Mouse (Mus musculus) heart, embryonic 12.5 days (tissue): ENCODE data around the gene Fn3k. TPM values are rescaled to one million over a fixed set of nuclear protein-coding genes. Genes with fewer than 3 reads are reported as not detected.

Experiments used
- ATAC-seq: fragments of 200-750 bp; cut with Nextera tagmentation; 2 replicates; pipeline ENCODE4 v1.8.0; 2017; ENCODE audit warnings: moderate TSS enrichment, moderate library complexity; ENCODE audit not compliant: insufficient number of reproducible peaks, low FRiP score
- H3K27ac ChIP-seq: fragments of 300-500 bp; sonication (generic); 2 replicates; pipeline ENCODE4 v1.5.1; 2016; ENCODE audit warnings: mild to moderate bottlenecking, moderate library complexity; ENCODE audit not compliant: poor library complexity, severe bottlenecking
- H3K27me3 ChIP-seq: fragments of 300-500 bp; sonication (generic); replicated peaks from 2 replicates; pipeline ENCODE4 v1.6.1; 2016; ENCODE audit warnings: mild to moderate bottlenecking, moderate library complexity
- H3K36me3 ChIP-seq: fragments of 300-500 bp; sonication (generic); 2 replicates; pipeline ENCODE4 v1.6.1; 2016; ENCODE audit warnings: mild to moderate bottlenecking, moderate library complexity
- H3K4me1 ChIP-seq: fragments of 300-500 bp; sonication (generic); replicated peaks from 2 replicates; pipeline ENCODE4 v1.6.1; 2016; ENCODE audit warnings: mild to moderate bottlenecking
- H3K4me2 ChIP-seq: fragments of 300-500 bp; sonication (generic); 2 replicates; pipeline ENCODE4 v1.6.1; 2016; ENCODE audit warnings: mild to moderate bottlenecking, moderate library complexity
- H3K4me3 ChIP-seq: fragments of 300-500 bp; sonication (generic); 2 replicates; pipeline ENCODE4 v1.5.1; 2016; ENCODE audit warnings: mild to moderate bottlenecking
- H3K9ac ChIP-seq: fragments of 300-500 bp; sonication (generic); 2 replicates; pipeline ENCODE4 v1.6.1; 2016; ENCODE audit warnings: mild to moderate bottlenecking, moderate library complexity
- H3K9me3 ChIP-seq: fragments of 300-500 bp; sonication (generic); replicated peaks from 2 replicates; pipeline ENCODE4 v1.6.1; 2016; ENCODE audit warnings: mild to moderate bottlenecking, moderate library complexity
- WGBS: fragments of 180-500 bp; shearing (Covaris S2); methylation state at CpG from one replicate; pipeline ENCODE4 v1.1.7; 2016; 5-methylcytosine and 5-hydroxymethylcytosine counted together
- microRNA-seq: library from miRNA; unstranded; fragments of <30 nt; microRNA quantifications from one replicate; pipeline ENCODE4, GENCODE M21; 2017
- polyA plus RNA-seq: library from polyadenylated mRNA; unstranded; fragments of >200 nt; fragmentation: Nextera tagmentation; extraction: Ambion mirVana; gene quantifications from 2 replicates; pipeline ENCODE4 v1.2.1, GENCODE M21; 2016

Gene Fn3k
- polyA plus RNA-seq, 1 experiment from 2014 or later = 6.2 TPM

GRCm38 (mm10) chr11:121457874-121458273, 23.2 kb downstream of the Fn3k start:
- Histone ChIP-seq H3K27me3 (no peaks in the 10 kb centered on the region), H3K4me3 (no peak overlapping the region), H3K9me3 (no peaks in the 10 kb centered on the region; the same call in 1 of the 2 replicates), H3K9ac (no peak overlapping the region), H3K4me2 (no peak overlapping the region), H3K4me1 (no peaks in the 10 kb centered on the region), H3K27ac (no peak overlapping the region), H3K36me3 (peaks cover 54% of the 10 kb centered on the region)
- whole genome bisulfite sequencing = 89% methylated on average over 3 of the region's 3 CpGs
- ATAC-seq = no peak

- no peak overlapping the region for H3K4me3 ChIP-seq
- ATAC-seq = no peak
- H3K36me3 ChIP-seq = peaks cover 44% of the 10 kb centered on the region
- 88% methylated on average over 6 of the region's 6 CpGs for WGBS
- H3K27ac ChIP-seq = no peak overlapping the region
- no peaks in the 10 kb centered on the region for H3K9me3 ChIP-seq
- no peaks in the 10 kb centered on the region for H3K27me3 ChIP-seq
- no peak overlapping the region for H3K9ac ChIP-seq
- no peak overlapping the region for H3K4me2 ChIP-seq
- H3K4me1 ChIP-seq = peaks cover 5% of the 10 kb centered on the region
These were observed 32.7 kb downstream of the Fn3k start for GRCm38 (mm10) chr11:121467408-121467807.

GRCm38 (mm10) chr11:121474831-121475230, 40.1 kb downstream of the Fn3k start:
- no peak for ATAC-seq
- H3K4me3 ChIP-seq = no peak overlapping the region
- H3K27me3 ChIP-seq = no peaks in the 10 kb centered on the region
- peaks cover 26% of the 10 kb centered on the region for H3K36me3 ChIP-seq
- H3K9ac ChIP-seq = no peak overlapping the region
- 77% methylated on average over 3 of the region's 3 CpGs for WGBS
- H3K9me3 ChIP-seq = no peaks in the 10 kb centered on the region
- H3K27ac ChIP-seq = no peak overlapping the region
- no peak overlapping the region for H3K4me2 ChIP-seq
- peaks cover 10% of the 10 kb centered on the region for H3K4me1 ChIP-seq

- H3K27ac ChIP-seq = no peak overlapping the region
- no peaks in the 10 kb centered on the region for H3K9me3 ChIP-seq
- no peak for ATAC-seq
- H3K4me2 ChIP-seq = no peak overlapping the region
- H3K9ac ChIP-seq = no peak overlapping the region
- H3K4me1 ChIP-seq = peaks cover 10% of the 10 kb centered on the region
- H3K4me3 ChIP-seq = no peak overlapping the region
- WGBS = 34% methylated on average over 9 of the region's 9 CpGs
- H3K36me3 ChIP-seq = peaks cover 21% of the 10 kb centered on the region
- H3K27me3 ChIP-seq = no peaks in the 10 kb centered on the region
These were observed 41.1 kb downstream of the Fn3k start for GRCm38 (mm10) chr11:121475699-121476415.

- no peak for ATAC-seq
- H3K27me3 ChIP-seq = no peaks in the 10 kb centered on the region
- no peak overlapping the region for H3K9ac ChIP-seq
- H3K36me3 ChIP-seq = peaks cover 24% of the 10 kb centered on the region
- 86% methylated on average over 15 of the region's 15 CpGs for WGBS
- H3K4me1 ChIP-seq = 0 out of 2 replicates have a peak, but pooled peaks cover 2% of the 10 kb centered on the region
- no peak overlapping the region for H3K4me3 ChIP-seq
- H3K4me2 ChIP-seq = no peak overlapping the region
- no peaks in the 10 kb centered on the region for H3K9me3 ChIP-seq
- no peak overlapping the region for H3K27ac ChIP-seq
These were observed 44.9 kb downstream of the Fn3k start for GRCm38 (mm10) chr11:121479476-121480203.

GRCm38 (mm10) chr11:121481129-121481528, 46.4 kb downstream of the Fn3k start:
- H3K4me2 ChIP-seq = no peak overlapping the region
- peaks cover 21% of the 10 kb centered on the region for H3K36me3 ChIP-seq
- H3K4me1 ChIP-seq = no peaks in the 10 kb centered on the region
- no peaks in the 10 kb centered on the region for H3K27me3 ChIP-seq
- ATAC-seq = no peak
- no peaks in the 10 kb centered on the region for H3K9me3 ChIP-seq
- no peak overlapping the region for H3K27ac ChIP-seq
- H3K9ac ChIP-seq = no peak overlapping the region
- H3K4me3 ChIP-seq = no peak overlapping the region
- WGBS = 74% methylated on average over 2 of the region's 2 CpGs

- 85% methylated on average over 9 of the region's 9 CpGs for WGBS
- H3K4me3 ChIP-seq = no peak overlapping the region
- H3K27me3 ChIP-seq = no peaks in the 10 kb centered on the region
- H3K9me3 ChIP-seq = no peaks in the 10 kb centered on the region
- H3K4me2 ChIP-seq = no peak overlapping the region
- ATAC-seq = no peak
- H3K9ac ChIP-seq = no peak overlapping the region
- H3K4me1 ChIP-seq = no peaks in the 10 kb centered on the region
- H3K36me3 ChIP-seq = peaks cover 8% of the 10 kb centered on the region; the same call in 1 of the 2 replicates
- H3K27ac ChIP-seq = no peak overlapping the region
These were observed 51.2 kb downstream of the Fn3k start for GRCm38 (mm10) chr11:121485882-121486281.

- Histone ChIP-seq H3K27ac (no peak overlapping the region), H3K36me3 (peaks cover 18% of the 10 kb centered on the region), H3K9ac (no peak overlapping the region), H3K9me3 (no peaks in the 10 kb centered on the region), H3K4me3 (no peak overlapping the region), H3K27me3 (no peaks in the 10 kb centered on the region), H3K4me1 (peaks cover 5% of the 10 kb centered on the region), H3K4me2 (no peak overlapping the region)
- no peak for ATAC-seq
These were observed 55.9 kb downstream of the Fn3k start for GRCm38 (mm10) chr11:121490651-121491050.

Small RNA genes lying within 50 kb of the gene (microRNA-seq; reads per million reads assigned to microRNA genes)
- not detected for gene Mir7236

Other genes with a start within 250 kb of the Fn3k start
- gene Hexdc, start 230.5 kb upstream of the Fn3k start, polyA plus RNA-seq = 7.8 and 8.4 TPM in 2 replicates
- gene Ogfod3, start 230.2 kb upstream of the Fn3k start, polyA plus RNA-seq = 27.2 and 31.8 TPM in 2 replicates
- gene Cybc1, start 205.6 kb upstream of the Fn3k start, polyA plus RNA-seq = 22.6 and 23.3 TPM in 2 replicates
- 47.3 and 56.8 TPM in 2 replicates for gene Narf, start 197.7 kb upstream of the Fn3k start, polyA plus RNA-seq
- gene Foxk2, start 174.9 kb upstream of the Fn3k start, polyA plus RNA-seq = 6.0 and 7.1 TPM in 2 replicates
- 69.9 and 71.2 TPM in 2 replicates for gene Wdr45b, start 80.5 kb upstream of the Fn3k start, polyA plus RNA-seq
- 3.8 and 4.4 TPM in 2 replicates for gene Rab40b, start 46.7 kb upstream of the Fn3k start, polyA plus RNA-seq
- 4.1 and 4.3 TPM in 2 replicates for gene Fn3krp, start 13.5 kb upstream of the Fn3k start, polyA plus RNA-seq
- gene Tbcd, start 17.0 kb downstream of the Fn3k start, polyA plus RNA-seq = 24.4 and 26.6 TPM in 2 replicates
- gene Zfp750, start 84.4 kb downstream of the Fn3k start, polyA plus RNA-seq = 0.14 and 0.28 TPM in 2 replicates
- 5.9 and 7.7 TPM in 2 replicates for gene B3gntl1, start 238.2 kb downstream of the Fn3k start, polyA plus RNA-seq